Mouse (Mus musculus): Measurements from ENCODE around the gene P3h2.

- TF ChIP-seq CTCF (IDR thresholded peaks at IDR 0.05; ENCODE audit: borderline replicate concordance, insufficient read depth, low read length) (no peak), POLR2A (IDR thresholded peaks at IDR 0.05; ENCODE audit: low read depth, low read length) (no peak)
Measured at GRCm38 (mm10) chr16:26035525-26035924, 70.1 kb downstream of the P3h2 start.

All from embryonic fibroblast, embryonic 13.5 days (primary cell).